Mouse (Mus musculus) kidney, postnatal 0 days (tissue): ENCODE measurements around the gene Sprr2a1. TPM values are rescaled to one million over a fixed set of nuclear protein-coding genes. Genes with fewer than 3 reads are reported as not detected.
"Not testable (repeated sequence)": the region's sequence is repeated elsewhere in the genome, so short reads cannot be mapped to it uniquely, and the experiment has no call there.

Experiments used
- ATAC-seq: fragments of 200-750 bp; cut with Nextera tagmentation; replicated peaks from 2 replicates; pipeline ENCODE4 v1.8.0; 2017; ENCODE audit warnings: low read depth, moderate number of reproducible peaks, moderate TSS enrichment, moderate library complexity; ENCODE audit not compliant: low FRiP score
- DNase-seq: peaks from one replicate; pipeline ENCODE4 v3.0.0-alpha.2; 2016; ENCODE audit warnings: low spot score
- H3K27ac ChIP-seq: fragments of 300-500 bp; sonication (generic); 2 replicates; pipeline ENCODE4 v1.5.1; 2014; ENCODE audit warnings: mild to moderate bottlenecking
- H3K27me3 ChIP-seq: fragments of 300-500 bp; sonication (generic); 2 replicates; pipeline ENCODE4 v1.6.1; 2014; ENCODE audit warnings: low read length, mixed read lengths; ENCODE audit not compliant: insufficient read depth
- H3K36me3 ChIP-seq: fragments of 300-500 bp; sonication (generic); 2 replicates; pipeline ENCODE4 v1.6.1; 2014; ENCODE audit warnings: low read length, mixed read lengths; ENCODE audit not compliant: insufficient read depth
- H3K4me1 ChIP-seq: fragments of 300-500 bp; sonication (generic); replicated peaks from 2 replicates; pipeline ENCODE4 v1.6.1; 2014; ENCODE audit warnings: antibody characterized with exemption, low read length, mixed read lengths; ENCODE audit not compliant: insufficient read depth
- H3K4me2 ChIP-seq: fragments of 300-500 bp; sonication (generic); 2 replicates; pipeline ENCODE4 v1.6.1; 2014; ENCODE audit warnings: mild to moderate bottlenecking, low read length, moderate library complexity, mixed read lengths
- H3K4me3 ChIP-seq: fragments of 300-500 bp; sonication (generic); replicated peaks from 2 replicates; pipeline ENCODE4 v1.5.1; 2014; ENCODE audit warnings: low read depth, low read length
- H3K9ac ChIP-seq: fragments of 300-500 bp; sonication (generic); 2 replicates; pipeline ENCODE4 v1.6.1; 2014; ENCODE audit warnings: low read depth, low read length
- H3K9me3 ChIP-seq: fragments of 300-500 bp; sonication (generic); replicated peaks from 2 replicates; pipeline ENCODE4 v1.6.1; 2016; ENCODE audit warnings: low read length, inconsistent platforms, mixed read lengths
- CTCF ChIP-seq: IDR thresholded peaks from 2 replicates; pipeline ENCODE4 v1.5.1; 2016; ENCODE audit warnings: antibody characterized with exemption, low read depth, mild to moderate bottlenecking, moderate library complexity
- WGBS: fragments of 180-500 bp; shearing (Covaris S2); extraction: QIAGEN DNeasy Blood & Tissue Kit; methylation state at CpG from one replicate; pipeline ENCODE4 v1.1.7; 2014; 5-methylcytosine and 5-hydroxymethylcytosine counted together
- polyA plus RNA-seq: library from polyadenylated mRNA; unstranded; fragments of >200 nt; fragmentation: Nextera tagmentation; extraction: Ambion mirVana; gene quantifications from 2 replicates; pipeline ENCODE4 v1.2.1, GENCODE M21; 2015

The Sprr2a1 gene
- 0.05 and 0.50 TPM in 2 replicates for polyA plus RNA-seq

GRCm38 (mm10) chr3:92215569-92215968 is at the start of gene Sprr2a1, which contains the start of gene Sprr2a2:
Gene Sprr2a1 (plus strand): TSS chr3:92215799.
Gene Sprr2a2 (plus strand): TSS chr3:92215920.
- not testable (repeated sequence) for H3K27ac ChIP-seq, H3K9ac ChIP-seq, DNase-seq, H3K36me3 ChIP-seq, H3K27me3 ChIP-seq, H3K4me1 ChIP-seq, ATAC-seq, H3K9me3 ChIP-seq, H3K4me2 ChIP-seq, H3K4me3 ChIP-seq
- no CpG with 5 or more reads among the region's 2 CpGs for WGBS

- WGBS = 49% methylated on average over 3 of the region's 3 CpGs
- Histone ChIP-seq H3K36me3 (no peaks in the 10 kb centered on the region), H3K27me3 (no peaks in the 10 kb centered on the region), H3K9me3 (no peaks in the 10 kb centered on the region), H3K4me1 (no peaks in the 10 kb centered on the region), H3K4me2 (no peak overlapping the region), H3K4me3 (no peak overlapping the region), H3K9ac (no peak overlapping the region), H3K27ac (no peak overlapping the region)
- DNase-seq (peak; percentile 4), ATAC-seq (no peak)
- no peak for TF ChIP-seq CTCF
Observed at GRCm38 (mm10) chr3:92169847-92170246, 45.8 kb upstream of the Sprr2a1 start.

- Histone ChIP-seq H3K4me3 (no peak overlapping the region), H3K4me2 (no peak overlapping the region), H3K27ac (no peak overlapping the region), H3K27me3 (no peaks in the 10 kb centered on the region), H3K4me1 (no peaks in the 10 kb centered on the region), H3K9me3 (no peaks in the 10 kb centered on the region), H3K36me3 (no peaks in the 10 kb centered on the region), H3K9ac (no peak overlapping the region)
- 69% methylated on average over 1 of the region's 1 CpGs for WGBS
- DNase-seq (no peak), ATAC-seq (no peak)
- TF ChIP-seq CTCF = no peak
Observed at GRCm38 (mm10) chr3:92176880-92177279, 38.7 kb upstream of the Sprr2a1 start.

- H3K4me3 ChIP-seq = no peak overlapping the region
- 91% methylated on average over 6 of the region's 6 CpGs for WGBS
- no peak for DNase-seq
Observed at GRCm38 (mm10) chr3:92195512-92196200, 19.9 kb upstream of the Sprr2a1 start.

GRCm38 (mm10) chr3:92211133-92211925 is 4.3 kb upstream of the Sprr2a1 start:
- H3K4me1 ChIP-seq, H3K27ac ChIP-seq, DNase-seq, H3K4me2 ChIP-seq, H3K36me3 ChIP-seq, H3K9me3 ChIP-seq, H3K4me3 ChIP-seq, H3K27me3 ChIP-seq, H3K9ac ChIP-seq: not testable (repeated sequence)
- peak; percentile 88 for ATAC-seq
- WGBS = no CpG with 5 or more reads among the region's 16 CpGs

More at GRCm38 (mm10) chr3:92195512-92196200, 19.9 kb upstream of the Sprr2a1 start:
- H3K4me2 ChIP-seq = no peak overlapping the region
- H3K4me1 ChIP-seq = no peaks in the 10 kb centered on the region
- no peaks in the 10 kb centered on the region for H3K27me3 ChIP-seq
- no peaks in the 10 kb centered on the region for H3K36me3 ChIP-seq
- no peak for TF ChIP-seq CTCF
- no peak overlapping the region for H3K9ac ChIP-seq
- no peak overlapping the region for H3K27ac ChIP-seq
- no peaks in the 10 kb centered on the region for H3K9me3 ChIP-seq
- ATAC-seq = 0 out of 2 replicates have a peak, but pooled peaks have one; percentile 21

- H3K9me3 ChIP-seq, H3K27ac ChIP-seq, H3K4me1 ChIP-seq, H3K36me3 ChIP-seq, H3K27me3 ChIP-seq, DNase-seq, H3K4me2 ChIP-seq, H3K4me3 ChIP-seq, ATAC-seq, H3K9ac ChIP-seq: not testable (repeated sequence)
- no CpG with 5 or more reads among the region's 1 CpGs for WGBS
Observed at GRCm38 (mm10) chr3:92212059-92212458, 3.5 kb upstream of the Sprr2a1 start.

- not testable (repeated sequence) for H3K4me1 ChIP-seq, DNase-seq, H3K36me3 ChIP-seq, H3K4me3 ChIP-seq, H3K27me3 ChIP-seq, H3K4me2 ChIP-seq, H3K27ac ChIP-seq, H3K9me3 ChIP-seq, H3K9ac ChIP-seq, ATAC-seq
Observed at GRCm38 (mm10) chr3:92213651-92214050, 1.9 kb upstream of the Sprr2a1 start.

- not testable (repeated sequence) for H3K36me3 ChIP-seq, H3K27me3 ChIP-seq, H3K9ac ChIP-seq, H3K9me3 ChIP-seq, H3K4me3 ChIP-seq, DNase-seq, H3K4me2 ChIP-seq, H3K4me1 ChIP-seq, H3K27ac ChIP-seq
- peak; percentile 81 for ATAC-seq
- WGBS = no CpG with 5 or more reads among the region's 8 CpGs
Observed at GRCm38 (mm10) chr3:92219031-92219430, 3.4 kb downstream of the Sprr2a1 start.

- not testable (repeated sequence) for H3K4me2 ChIP-seq, H3K36me3 ChIP-seq, H3K27me3 ChIP-seq, H3K4me3 ChIP-seq, ATAC-seq, H3K9me3 ChIP-seq, H3K4me1 ChIP-seq, H3K27ac ChIP-seq, DNase-seq, H3K9ac ChIP-seq
Observed at GRCm38 (mm10) chr3:92223708-92224107, 8.1 kb downstream of the Sprr2a1 start.
